Mouse (Mus musculus): ENCODE data around the gene Tead3.

Gene Tead3

DNA sequence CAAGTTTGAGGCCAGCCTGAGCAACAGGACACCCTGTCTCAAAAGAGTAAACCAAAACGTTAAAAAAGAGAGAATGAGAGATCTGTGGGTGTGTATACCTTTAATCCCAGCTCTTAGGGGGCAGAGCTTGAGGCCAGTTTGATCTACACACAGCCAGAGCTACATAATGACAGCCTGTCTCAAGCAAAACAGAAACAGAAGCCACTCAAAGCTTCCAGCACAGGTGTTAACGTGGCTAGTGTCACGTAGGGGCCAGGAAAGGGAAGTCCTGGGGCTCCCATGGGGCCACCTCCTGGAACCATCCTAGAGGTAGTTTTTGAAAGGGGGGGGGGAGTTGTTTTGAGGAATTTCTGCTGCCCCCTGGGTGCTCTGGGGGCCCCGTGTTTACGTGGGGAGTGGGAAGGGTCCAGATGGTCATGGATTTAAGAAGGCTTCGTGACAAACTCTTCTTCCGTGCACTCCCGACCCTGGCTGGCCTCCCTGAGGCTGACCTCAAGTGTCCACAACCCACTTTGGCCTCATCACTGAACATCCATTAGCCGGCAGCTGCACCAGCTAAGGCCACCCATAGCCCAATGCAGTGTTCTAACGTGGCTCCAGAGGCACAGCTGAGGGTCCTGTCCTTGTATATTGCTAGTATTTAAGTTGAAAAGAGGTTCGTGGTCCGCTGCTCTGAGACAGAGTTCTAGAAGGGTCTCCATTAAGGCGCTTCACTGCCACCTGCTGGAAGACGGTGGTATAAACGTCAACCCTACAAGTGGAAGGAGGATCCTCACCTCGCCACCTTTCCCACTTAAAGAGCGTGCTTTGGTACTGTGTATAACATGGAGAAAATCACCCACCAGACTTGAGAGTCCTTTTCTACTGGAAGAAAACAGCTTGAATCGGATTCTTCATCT lies 42.1 kb downstream of the Tead3 start:
- WGBS: 16% methylated on average over 18 of the region's 18 CpGs

DNA sequence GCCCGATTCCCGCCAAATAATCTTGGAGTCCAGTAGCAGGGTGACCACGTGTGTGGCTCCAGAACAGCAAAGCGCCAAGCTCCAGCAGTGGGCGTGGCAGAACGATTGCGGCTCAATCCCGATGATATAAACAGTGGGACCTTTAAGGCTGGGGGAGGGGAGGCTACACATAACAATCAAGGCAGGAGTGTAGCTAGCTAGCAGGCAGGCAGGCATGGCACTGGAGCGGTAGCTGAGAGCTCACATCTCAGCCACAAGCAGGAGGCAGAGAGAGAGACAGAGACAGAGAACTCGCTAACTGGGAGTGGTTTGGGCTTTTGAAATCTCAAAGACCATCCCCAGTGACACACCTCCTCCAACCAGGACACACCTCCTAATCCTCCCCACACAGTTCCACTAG lies 45.4 kb downstream of the Tead3 start:
- WGBS: 59% methylated on average over 10 of the region's 10 CpGs

DNA sequence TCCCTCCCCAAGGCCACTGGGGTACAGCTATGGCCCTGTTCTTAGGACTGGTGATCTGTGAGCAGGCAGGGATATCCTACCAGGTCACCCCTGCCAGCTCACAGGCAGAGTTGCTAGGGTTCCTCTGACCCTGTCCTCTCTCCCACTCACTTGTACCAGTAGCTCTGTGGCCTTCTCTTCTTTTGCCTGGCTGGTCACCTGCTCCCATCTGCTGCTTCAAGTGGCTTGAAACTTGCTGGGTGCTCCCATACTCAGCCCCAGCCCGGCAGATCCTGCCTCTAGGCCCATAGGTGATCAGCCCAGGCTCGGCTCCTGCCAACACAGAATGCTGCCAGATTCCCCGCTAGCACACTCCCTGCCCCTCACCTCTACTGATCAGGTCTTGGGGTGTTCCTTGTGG lies 49.8 kb downstream of the Tead3 start:
- WGBS: 76% methylated on average over 3 of the region's 3 CpGs

DNA sequence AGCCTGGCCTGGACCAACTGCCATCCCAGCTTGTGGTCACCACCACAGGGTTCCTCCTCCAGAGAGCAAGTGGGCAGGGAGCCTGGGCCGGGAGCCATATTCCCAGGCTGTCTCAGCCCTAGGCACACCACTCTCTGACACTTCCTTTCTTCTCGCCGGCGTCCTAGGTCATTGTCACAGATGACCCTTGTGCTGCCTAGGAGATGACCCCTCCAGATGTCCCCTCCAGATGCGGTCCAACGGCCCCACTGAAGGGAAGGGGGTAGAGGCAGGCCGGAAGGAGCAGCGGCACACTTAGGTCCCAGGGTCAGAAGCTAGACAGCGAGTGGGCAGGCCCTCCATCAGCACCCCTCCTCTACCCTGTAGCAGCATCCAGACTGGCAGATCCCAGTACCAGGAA lies 50.3 kb downstream of the Tead3 start:
- WGBS: 78% methylated on average over 9 of the region's 9 CpGs

DNA sequence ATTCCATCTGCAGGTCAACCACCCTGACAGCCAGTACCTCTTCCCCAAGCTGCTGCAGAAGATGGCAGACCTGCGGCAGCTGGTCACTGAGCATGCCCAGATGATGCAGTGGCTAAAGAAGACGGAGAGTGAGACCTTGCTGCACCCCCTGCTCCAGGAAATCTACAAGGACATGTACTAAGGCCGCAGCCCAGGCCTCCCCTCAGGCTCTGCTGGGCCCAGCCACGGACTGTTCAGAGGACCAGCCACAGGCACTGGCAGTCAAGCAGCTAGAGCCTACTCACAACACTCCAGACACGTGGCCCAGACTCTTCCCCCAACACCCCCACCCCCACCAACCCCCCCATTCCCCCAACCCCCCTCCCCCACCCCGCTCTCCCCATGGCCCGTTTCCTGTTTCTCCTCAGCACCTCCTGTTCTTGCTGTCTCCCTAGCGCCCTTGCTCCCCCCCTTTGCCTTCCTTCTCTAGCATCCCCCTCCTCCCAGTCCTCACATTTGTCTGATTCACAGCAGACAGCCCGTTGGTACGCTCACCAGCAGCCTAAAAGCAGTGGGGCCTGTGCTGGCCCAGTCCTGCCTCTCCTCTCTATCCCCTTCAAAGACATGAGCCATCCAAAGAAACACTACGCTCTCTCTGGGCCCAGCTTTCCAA lies 50.8 kb downstream of the Tead3 start:
- 60% methylated on average over 11 of the region's 11 CpGs for WGBS

DNA sequence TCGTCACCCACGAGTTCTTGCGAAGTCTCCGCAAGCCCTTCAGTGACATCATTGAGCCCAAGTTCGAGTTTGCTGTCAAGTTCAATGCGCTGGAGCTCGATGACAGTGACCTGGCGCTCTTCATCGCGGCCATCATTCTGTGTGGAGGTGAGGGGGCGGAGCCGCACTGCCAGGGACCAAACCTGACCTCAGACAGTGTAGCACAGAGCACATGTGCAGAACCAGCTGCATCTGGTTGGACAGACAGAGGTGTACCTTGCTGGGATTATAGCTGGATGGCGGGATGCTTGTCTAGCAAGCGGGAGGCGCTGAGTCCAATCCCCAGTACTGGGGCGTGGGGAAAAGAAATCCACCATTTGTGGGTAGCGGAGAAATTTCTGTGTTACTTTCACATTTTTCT lies 51.7 kb downstream of the Tead3 start:
- 94% methylated on average over 17 of the region's 17 CpGs for WGBS

DNA sequence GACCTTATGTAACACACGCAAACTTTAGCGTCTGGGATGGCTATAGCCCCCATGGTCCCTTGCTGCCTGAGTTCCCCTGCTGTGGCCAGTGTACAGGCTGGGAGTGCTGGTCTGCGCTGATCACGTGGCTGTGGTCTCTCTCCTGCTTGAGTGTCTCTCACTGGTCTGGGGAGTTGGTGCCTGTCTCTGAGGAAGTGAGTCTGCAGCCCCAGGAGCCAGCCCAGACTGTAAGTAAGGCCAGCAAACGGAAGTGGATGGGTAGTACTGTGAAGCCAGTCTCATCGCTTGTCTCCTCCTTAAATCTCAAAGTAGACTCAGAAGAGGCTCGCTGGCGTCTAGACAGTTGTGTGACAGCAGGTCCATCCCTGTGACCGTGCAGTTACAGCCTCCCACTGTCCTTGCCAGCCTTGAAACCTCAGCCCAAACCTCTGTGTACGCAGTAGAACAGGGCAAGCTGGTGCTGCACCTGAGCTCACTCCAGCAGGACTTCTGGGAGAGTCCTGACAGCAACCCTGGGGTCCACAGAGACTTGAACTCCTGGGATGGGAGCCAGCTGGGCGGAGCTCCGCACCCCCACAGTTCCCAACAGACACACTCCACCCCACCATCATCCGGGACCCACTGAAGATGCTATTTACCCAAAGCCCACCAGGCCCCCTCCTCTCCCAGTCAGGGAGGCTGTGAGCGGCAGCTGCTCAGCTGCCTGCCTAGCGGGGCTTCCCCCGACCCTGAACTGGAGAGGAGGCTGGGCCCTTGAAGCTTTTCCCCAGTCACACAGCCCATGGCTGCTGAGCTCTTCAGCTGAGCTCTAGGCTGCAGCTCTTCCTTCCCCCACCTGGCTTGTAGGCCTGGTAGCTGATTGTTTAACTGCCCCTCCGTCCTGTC lies 55.9 kb downstream of the Tead3 start:
- WGBS: 73% methylated on average over 17 of the region's 17 CpGs

DNA sequence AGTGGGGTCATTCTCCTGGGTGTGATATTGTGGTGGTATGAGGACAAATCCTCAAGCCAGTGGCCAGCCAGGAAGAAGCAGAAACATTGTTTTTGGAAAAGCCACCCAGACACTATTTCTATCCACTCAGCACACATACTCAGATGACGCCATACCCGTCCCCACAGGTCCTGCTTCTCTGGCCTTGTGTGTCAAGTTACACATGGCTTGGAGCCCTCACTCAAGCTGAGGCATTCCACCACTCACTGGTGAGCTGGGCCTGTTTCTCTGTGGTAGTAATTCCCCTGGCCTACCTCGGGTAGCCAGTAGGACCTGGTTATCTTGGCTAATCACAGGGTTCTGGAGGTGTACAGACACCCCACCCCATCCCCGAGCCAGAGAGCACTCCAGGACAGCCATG lies 56.9 kb downstream of the Tead3 start:
- 83% methylated on average over 4 of the region's 4 CpGs for WGBS

DNA sequence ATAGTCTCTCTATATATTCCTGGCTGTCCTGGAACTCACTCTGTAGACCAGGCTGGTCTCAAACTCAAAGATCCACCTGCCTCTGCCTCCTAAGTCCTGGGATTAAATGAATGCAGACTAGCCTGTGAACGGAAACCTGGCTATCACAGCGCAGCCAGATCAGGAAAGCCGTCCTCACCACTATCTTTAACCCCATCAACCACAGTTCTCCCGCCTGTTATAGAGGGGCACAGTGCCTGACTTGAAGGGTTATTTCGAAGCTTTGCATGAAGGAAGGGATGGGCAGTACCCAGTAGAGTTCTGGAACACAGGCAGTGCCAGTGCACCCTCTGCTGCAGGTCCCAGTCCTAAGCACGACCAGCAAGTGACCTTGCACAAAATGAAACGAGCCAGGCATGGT lies 59.3 kb downstream of the Tead3 start:
- WGBS: 91% methylated on average over 7 of the region's 7 CpGs

DNA sequence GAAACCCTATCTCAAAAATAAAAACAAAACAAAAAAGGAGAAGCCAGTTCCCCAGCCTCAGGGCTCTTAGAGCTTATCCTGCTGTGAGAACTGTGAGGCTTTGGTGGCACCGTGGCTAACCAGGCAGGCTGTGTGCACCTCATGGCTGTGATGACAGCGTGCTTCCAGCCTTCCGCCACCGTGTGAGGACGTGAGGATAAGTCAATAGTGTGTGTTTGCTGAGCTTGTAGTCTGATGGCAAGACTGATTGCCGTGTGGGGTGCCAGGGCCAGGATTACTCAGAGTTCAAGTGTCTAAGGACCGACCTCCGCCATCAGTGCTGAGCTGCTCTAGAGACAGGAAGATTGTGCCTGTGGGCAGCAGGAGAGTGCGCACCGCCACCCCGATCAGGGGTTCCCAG lies 59.9 kb downstream of the Tead3 start:
- WGBS: 80% methylated on average over 11 of the region's 11 CpGs

DNA sequence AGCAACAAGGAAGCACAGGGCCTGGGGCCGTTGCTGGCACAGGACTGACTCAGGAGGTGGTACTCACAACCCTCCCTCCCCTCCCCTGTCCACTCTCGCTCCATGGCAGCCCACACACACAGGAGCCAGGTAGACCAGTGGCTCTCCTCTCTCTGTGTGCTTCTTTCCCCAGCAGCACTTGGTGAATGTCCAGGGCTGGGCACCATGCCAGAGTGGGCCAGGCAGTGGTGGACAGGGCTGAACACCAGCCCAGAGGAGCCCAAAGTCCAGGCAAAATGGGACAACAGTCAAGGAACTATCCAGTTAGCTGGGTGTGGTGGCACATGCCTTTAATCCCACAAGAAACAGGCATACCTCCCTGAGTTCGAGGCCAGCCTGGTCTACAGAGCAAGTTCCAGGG lies 60.4 kb downstream of the Tead3 start:
- WGBS: 54% methylated on average over 3 of the region's 3 CpGs

DNA sequence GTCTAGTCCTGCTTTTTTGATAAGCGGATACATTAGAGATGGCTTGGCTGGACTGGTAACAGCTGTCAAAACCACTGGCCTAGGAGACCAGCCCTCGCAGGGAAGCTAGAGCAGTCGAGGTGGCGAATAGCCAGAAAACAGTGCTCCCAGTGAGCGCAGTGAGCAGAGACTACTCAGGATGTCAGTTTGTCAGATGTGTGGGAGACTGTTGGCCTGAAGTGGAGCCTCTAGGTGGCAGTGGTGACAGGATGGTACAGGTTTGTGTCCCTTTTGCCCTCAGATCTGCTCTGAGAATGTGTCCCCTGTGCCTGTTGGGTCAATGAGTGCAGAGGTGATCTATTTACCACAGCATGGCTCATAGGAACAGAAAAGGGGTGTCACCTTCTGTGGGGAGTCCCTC lies 62.6 kb downstream of the Tead3 start:
- 67% methylated on average over 5 of the region's 5 CpGs for WGBS

DNA sequence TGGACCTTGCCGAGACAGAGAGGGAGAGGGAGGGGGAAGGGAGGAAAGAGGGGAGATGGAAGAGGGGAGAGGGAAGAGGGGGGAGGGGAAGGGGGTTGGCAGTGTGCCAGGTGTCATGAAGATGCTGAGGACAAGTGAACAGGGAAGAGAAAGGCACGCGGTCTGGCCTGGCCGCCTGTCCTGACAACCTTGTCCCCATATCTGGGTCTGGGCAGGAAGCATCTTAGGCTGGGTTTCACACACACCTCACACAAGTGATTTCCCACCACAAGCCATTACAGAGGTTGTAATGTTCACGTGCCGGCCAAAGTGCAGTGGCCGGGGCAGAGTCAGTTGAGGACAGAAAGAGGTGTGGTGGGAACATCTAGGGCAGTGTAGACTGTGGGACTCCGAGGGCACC lies 63.0 kb downstream of the Tead3 start:
- 67% methylated on average over 8 of the region's 8 CpGs for WGBS

DNA sequence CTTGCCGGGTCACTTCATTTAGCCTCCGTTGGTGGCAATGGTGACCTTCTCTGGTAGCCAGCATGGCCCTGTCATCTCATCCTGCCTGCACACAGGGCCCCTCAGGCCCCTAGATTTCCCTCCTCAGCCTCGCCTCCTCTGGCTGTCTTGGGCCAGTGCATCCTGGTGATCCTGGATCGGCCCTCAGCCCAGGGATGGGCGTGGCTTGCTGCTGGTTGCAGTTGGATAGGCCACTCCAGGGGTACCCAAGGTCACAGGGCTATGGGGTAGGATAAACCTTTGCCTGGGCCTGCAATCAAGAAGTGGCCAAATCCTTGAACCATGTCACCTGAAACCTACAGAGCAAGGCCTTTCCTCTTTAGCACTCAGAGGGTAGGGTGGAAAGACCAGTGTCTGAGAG lies 63.7 kb downstream of the Tead3 start:
- 75% methylated on average over 5 of the region's 5 CpGs for WGBS

DNA sequence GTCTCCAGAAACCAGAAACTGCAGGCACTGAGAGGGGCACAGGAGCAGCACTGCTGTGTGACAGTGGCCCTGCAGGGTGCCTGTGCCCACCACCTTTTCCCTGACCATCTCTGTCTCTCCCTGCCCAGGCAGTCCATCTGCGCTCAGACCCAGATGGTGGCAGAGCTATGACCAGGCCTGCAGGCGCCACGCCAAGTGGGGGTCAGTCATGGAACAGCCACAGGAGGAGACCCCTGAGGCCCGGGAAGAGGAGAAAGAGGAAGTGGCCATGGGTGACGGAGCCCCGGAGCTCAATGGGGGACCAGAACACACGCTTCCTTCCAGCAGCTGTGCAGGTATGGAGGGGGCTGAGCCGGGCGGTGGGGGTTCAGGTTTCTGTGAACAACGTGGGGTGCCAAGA lies 64.5 kb downstream of the Tead3 start:
- 74% methylated on average over 10 of the region's 10 CpGs for WGBS

DNA sequence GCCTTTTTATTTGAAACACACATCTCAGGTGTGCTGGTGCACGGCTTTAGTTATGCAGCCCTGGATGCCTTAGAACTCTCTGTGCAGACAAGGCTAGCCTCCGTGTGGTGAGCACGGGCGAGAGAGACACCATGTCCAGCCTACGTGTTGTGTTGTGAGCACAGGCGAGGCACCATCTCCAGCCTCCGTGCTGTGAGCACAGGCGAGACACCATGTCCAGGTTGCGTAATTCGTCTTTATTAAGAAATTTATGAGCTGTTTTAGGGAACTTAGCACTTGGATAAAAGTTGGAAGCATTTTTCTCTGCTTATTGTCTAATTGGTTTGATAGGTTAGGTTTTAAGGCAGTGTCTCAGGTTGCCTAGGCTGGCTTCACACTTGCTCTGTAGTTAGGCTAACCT lies 67.4 kb downstream of the Tead3 start:
- 92% methylated on average over 10 of the region's 10 CpGs for WGBS

DNA sequence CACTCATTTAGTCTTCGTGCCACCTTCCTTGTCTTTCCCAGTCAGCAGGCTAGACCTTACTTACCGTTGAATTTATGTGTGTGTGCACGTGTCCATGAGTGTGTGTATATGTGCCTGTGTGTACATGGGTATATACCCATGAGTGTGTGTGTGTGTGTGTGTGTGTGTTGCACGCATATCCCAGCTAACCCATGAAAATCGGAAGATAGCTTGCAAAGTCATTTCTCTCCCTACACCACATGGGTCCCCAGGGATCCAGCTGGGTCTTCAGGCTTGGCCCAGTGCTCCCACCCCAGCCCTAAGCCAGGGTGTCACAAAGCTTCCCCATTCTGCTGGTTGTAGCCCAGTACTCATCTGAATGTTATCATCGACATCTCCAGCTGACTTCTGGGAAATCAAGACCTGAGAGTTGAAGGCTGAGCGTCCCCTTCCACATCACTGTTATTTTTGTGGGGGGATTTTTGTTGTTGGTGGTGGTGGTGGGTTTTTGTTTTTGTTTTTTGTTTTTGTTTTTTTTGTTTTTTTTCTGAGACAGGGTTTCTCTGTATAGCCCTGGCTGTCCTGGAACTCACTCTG lies 68.7 kb downstream of the Tead3 start:
- 89% methylated on average over 7 of the region's 7 CpGs for WGBS
